Mouse (Mus musculus) gastrocnemius, postnatal 36 days (tissue): ENCODE data around the gene Pou6f1. TPM values are rescaled to one million over a fixed set of nuclear protein-coding genes. Genes with fewer than 3 reads are reported as not detected.
A peak's percentile ranks its signal among the peaks of the same experiment; 100 is the strongest.
"Not testable (repeated sequence)": the region's sequence is repeated elsewhere in the genome, so short reads cannot be mapped to it uniquely, and the experiment has no call there.

Experiments used
- DNase-seq, 2 experiments: peaks; one replicate each; pipeline ENCODE4 v3.0.0; 2022
- intact Hi-C: fragments of 180-260 bp; cut with DNase I; formaldehyde crosslinking; loops from one replicate; pipeline ENCODE4 v1.15.1; 2025
- total RNA-seq, 2 experiments: library from RNA; stranded (reverse); gene quantifications; 2 replicates each; pipeline ENCODE4 v1.2.3; 2021

Pou6f1 gene
- total RNA-seq, 2 experiments from 2014 or later = 10.4 to 14.1 TPM

DNA sequence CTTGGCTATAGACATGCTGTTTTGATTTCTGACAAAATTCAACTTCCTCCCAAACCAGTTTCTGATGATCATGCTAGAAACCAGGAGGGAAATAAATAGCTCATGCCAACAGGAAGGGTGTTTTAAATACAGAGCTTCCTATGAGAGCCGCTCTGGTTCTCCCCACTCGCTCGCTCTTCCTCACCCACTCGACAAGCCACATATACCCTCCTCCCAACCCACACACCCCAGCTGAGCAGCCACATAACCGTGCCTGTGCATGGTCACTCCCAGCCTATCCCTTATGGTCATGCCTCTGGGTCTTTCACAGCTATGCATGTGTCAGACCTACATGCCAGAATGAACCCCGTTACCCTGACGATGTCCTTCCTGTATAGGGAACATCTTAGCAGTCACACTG, 22.4 kb upstream of the Pou6f1 start:
- DNase-seq = no peak
- intact Hi-C loops = no loop called here

DNA sequence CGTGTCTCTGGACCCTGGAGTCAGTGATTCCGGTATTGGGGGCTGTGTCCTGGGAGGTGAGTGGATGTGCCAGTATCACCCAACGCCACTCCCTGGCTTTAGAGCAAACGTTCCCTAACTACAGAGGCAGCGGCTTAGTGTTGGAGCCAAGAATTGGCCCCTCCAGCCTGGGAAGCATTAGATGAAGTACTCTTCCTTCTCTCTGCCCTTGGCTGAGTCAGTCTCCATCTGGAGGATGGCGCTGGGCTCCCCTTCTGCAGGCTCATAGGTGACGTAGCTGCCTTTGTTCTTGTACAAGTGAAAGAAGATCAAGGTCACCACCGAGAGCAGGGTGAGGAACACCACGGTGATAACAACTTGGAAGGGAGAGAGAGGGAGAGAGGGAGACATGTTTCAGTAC, 21.9 kb upstream of the Pou6f1 start:
- intact Hi-C loops, DNase-seq: not testable (repeated sequence)

DNA sequence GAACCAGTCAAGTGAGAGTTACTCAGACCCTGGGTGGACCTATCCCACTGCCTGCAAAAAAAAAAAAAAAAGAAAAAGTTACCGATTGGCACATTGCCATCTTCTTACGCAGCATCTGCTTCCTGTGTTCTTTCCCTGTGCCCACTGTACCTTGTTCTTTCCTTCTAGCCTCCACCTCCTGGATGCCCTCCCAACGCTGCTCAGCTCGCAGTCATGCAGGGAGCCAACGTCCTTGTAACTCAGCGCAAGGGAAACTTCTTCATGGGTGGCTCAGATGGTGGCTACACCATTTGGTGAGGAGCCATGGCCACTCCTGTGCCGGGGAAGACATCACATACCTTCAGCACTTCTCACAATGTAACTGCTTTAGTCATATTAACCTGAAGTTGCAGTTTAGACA, 19.4 kb upstream of the Pou6f1 start:
- intact Hi-C loops = no loop called here
- DNase-seq = no peak

DNA sequence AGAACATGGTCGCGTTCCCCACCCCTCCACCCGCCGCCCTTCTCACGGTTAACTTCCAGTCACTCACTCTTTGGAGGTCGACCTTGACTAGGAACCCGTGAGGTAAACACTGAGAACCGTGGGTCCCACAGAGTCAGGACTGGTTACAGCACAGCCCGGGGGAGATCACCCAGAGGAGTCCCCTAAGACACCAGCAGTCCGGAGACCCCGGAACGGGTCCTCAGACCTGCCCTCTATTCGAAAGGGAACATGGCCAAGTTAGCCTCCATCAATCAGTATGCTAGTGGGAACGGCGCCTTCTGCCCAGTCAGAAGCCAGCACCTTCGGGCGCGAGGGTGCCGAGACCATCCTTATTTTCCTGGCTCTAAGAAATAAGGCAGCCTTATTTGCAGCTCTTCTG, 16.4 kb upstream of the Pou6f1 start:
- DNase-seq = no peak
- intact Hi-C loops = loop anchor here (2.0 kb wide), 1 partner anchor 21 kb away; the partner anchor contains the start of gene Smagp

DNA sequence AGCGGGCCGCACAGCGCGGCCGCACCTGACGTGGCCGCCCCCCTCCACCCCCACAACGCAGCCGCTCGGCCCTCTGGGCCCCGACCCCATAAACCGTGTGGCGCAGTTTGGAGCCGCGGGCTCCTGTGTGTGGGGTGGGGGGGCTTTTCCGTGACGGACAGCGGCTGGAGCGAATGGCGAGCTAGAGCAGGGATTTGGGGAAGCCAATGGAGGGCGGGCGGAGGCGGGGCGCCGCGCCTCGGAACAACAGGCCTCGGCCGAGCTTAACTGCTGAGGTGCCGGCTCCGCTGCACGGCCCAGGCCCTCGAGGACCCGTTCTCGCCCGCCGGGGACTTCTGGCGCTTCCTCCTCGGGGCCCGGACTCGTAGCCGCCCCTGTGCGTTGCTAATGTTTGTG, 16.0 kb upstream of the Pou6f1 start:
- DNase-seq = peak; percentile 88 to 89
- intact Hi-C loops = loop anchor here (2.0 kb wide), 1 partner anchor 21 kb away; the partner anchor contains the start of gene Smagp

DNA sequence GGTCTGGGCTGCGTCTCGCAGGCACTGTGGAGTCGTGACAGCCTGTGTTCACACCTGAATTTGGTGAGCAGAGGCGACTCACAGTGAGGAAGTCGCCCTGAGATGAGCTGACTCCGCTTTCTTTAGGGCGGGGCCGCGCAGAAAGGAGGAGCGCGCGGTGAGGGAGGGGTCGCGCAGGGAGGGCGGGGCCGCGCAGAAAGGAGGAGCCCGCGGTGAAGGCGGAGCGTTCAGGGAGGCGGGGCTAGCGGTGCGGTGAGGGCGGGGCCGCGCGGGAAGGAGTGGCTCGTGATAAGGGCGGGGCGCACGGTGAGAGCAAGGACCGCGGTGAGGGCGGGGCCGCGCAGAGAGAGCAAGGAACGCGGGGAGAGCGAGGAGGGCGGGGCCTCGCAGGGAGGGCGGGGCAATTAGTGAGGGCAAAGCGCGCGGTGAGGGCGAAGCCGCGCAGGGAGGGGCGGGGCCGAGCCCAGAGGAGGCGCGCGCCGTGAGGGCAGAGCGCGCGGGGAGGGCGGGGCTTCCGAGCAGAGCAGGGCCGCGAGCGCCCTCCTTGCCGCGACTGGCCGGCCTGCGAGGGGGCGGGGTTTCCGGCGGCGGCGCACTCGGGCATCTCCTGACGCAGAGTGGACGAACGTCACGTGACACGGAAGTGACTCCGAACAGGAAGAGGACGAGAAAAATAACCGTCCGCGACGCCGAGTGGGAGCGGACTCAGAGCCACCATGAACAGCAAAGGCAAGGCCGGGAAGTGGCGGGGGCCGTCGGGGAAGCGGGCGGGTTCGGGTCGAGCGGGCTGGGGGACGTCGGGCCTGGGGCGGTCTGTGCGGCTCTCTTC, 15.4 kb upstream of the Pou6f1 start, which contains the start of gene Dazap2:
Gene Dazap2 (plus strand): TSS at position 354 of the 829 bp plus-strand sequence.
- peak; percentile 98 for DNase-seq
- intact Hi-C loops = loop anchor here (5.0 kb wide), 2 partner anchors 67 to 148 kb away; partner anchors contain the start of gene Letmd1

DNA sequence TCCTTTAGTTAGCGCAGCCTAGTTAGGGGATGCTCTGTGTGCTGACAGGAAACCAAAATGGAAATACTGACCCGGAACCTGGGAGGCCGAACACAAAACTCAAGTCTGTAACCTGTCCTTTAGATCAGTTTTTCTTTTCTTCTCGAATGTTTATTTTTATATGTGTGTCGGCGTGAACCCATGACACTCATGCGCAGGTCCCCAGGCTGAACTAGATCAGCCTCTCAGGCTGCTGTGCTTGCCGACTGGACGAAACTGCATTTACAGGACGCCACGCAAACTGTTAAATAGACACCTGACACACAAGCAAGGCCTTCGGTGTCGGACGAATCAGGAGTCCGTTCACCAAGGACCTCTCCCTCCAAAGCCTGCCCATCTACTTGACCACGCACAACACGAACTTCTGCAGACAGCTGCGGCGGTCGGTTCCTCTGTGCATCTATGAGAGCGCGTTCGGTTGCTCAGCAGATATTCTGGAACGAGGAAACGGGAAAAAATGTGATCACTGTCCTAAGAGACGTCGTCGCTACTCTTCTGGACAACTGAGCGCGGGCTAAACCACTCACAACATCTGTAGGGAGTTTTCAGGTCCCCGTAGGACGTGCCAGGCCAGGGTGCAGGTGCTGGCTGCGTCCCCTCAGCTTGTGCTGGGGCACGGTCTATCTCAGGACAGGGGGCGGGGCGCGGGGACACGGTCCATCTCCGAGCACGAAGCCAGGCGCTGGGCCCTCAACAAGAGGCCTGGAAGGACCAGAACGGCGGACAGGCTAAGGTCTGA, 14.6 kb upstream of the Pou6f1 start:
- intact Hi-C loops = loop anchor here (5.0 kb wide), 2 partner anchors 68 to 147 kb away; partner anchors contain the start of gene Letmd1
- peak in 1 of 2 experiments; percentile 74 for DNase-seq

DNA sequence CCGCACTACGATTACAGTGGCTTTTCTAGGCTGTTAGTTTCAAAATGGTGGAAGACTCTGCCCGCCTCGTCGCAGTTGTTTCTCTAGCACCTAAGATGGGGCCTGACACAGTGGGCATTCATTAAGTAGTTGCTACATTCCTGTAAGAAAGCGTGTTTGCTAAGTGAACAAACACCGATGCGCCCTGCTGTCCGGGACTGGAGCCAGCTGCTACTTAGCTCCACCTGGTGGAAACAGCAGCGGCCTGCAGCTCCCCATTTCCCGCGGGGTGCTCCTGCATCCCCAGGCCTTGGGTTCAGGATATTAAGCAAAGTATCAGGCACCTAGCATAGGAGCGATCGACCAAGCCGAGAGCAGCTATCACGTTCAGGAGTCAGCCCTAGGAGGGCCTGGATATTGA, 13.8 kb upstream of the Pou6f1 start:
- peak; percentile 72 to 78 for DNase-seq
- intact Hi-C loops = loop anchor here (2.0 to 5.0 kb wide), 3 partner anchors 69 to 146 kb away; partner anchors contain the start of gene Letmd1

DNA sequence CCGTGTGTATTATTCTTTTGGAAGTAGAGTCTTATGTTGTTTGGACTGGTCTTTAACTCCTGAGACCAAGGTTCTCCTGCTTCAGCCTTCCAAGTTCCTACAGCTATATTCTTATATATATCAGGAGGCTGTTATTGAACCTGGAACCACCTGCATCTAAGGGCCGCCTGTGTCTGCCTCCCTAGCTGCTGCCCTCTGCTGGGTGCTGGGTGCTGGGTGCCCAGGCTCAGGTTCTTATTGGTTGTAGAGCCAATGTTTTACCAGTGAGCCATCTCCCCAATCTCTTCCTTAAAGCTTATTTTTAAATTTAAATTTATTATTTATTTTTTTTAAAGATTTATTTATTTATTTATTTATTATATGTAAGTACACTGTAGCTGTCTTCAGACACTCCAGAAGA, 12.6 kb upstream of the Pou6f1 start:
- intact Hi-C loops = loop anchor here (2.0 to 5.0 kb wide), 3 partner anchors 70 to 145 kb away; partner anchors contain the start of gene Letmd1
- DNase-seq = no peak

DNA sequence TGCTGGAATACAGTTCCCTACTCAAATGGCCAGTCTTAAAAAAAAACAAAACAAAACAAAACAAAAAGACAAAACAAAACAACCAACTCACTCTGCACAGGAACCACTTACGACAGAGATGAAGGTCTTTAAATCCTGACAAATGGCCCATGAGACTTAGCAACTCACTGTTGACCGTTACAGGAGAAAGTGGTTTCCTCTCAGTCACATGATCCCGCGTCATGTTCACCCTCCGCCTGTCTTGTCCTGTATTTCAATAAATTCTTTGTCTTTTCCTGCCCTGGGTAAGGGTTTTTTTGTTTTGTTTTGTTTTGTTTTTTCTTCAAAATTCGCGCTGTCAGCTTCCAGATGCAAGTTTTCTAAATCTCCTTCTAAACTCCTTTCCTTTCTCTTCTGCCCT, 12.2 kb upstream of the Pou6f1 start:
- intact Hi-C loops = loop anchor here (2.0 to 5.0 kb wide), 3 partner anchors 70 to 145 kb away; partner anchors contain the start of gene Letmd1
- DNase-seq = no peak

DNA sequence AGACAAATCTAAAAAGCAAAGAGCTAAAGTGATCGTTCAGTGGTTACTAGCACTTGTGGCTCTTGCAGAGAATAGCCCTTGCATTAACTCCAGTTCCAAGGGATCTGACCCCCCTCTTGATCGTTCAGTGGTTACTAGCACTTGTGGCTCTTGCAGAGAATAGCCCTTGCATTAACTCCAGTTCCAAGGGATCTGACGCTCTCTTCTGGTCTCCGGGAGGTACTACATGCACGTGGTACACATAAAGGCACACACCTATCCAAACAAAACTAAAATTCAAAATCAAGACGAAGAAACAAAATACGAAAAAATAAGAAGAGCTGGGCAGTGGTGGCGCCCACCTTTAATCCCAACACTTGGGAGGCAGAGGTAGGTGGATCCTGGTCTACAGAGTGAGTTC, 6.9 kb upstream of the Pou6f1 start:
- intact Hi-C loops, DNase-seq: not testable (repeated sequence)

DNA sequence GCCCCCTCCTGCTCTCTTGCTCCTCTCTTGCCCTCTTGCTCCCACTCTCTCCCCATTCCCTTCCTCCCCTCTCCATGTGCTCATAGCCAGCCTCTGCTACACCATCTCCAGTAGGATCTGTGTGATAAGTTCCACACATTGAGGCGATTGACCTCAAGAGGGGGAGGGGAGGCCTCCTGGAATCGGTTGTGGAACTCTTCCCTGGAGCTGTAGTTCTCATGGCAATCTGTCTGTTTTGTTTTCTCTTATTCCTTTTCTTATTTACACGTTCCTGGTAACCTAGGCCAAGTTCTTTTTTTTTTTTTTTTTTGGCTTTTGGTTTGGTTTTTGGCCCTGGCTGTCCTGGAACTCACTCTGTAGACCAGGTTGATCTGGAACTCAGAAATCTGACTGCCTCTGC, 1.9 kb upstream of the Pou6f1 start:
- no peak for DNase-seq
- intact Hi-C loops = loop anchor here (5.0 kb wide), 1 partner anchor 49 kb away; the partner anchor contains the start of gene Tfcp2

DNA sequence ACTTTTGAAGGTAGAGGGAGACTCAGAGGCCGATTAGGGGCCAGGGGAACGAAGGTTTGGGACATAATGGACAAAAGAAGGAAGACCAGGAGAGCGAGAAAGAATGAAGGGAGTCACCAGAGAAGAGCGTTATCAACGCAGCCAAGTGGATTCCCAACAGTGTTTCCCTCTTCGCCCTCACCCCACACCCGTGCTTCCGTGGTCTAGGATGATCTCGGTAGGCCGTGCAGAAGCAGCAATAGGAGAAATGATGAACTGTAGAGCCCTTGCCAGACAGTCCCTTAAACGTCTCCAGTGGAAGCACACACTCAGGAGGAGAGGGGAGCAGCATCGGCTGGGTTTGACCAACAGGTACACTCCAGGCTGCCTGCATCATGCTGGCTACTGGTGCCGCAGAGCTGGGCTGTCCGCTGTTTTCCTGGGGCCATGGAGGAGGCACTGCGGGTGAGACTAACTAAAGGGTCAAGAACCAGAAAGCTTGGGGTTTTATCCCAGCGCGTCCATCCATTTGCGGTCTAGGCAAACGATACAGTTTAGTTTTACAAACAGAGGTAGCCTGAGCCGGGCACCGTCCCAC, 1.0 kb upstream of the Pou6f1 start:
- no peak for DNase-seq
- intact Hi-C loops = loop anchor here (5.0 kb wide), 1 partner anchor 48 kb away; the partner anchor contains the start of gene Tfcp2

DNA sequence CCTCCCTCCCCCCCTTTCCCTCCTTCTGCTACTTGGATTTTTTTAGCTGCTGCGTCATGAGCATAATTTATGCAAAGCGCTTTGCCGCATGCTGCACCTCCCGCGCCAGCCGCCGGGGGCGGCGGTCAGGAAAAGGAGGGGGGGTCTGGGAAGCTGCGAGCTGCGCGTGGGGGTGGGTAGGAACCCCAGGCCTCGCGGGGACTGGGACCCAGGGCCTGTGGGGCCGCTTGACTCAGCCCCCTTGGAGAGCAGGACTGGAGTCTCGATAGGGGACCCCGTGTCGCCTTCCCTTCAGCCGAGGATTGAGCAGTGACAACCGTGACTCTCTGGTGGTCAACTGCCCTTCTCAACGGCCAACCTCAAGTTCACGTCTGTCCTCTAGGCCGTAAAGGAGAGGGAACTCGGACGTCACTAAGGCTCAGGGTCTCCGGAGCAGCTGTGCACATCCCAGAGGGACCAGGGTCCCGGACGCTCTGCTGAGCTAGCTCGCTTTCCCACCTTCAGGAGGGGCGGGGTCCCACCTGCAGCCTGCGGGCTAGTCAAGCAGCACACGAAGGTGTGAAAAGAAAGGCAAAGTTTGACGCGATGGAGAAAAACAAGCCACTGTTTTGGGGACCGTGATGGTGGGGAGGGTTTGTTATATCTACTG, 387 bp upstream of the Pou6f1 start:
- peak; percentile 56 to 61 for DNase-seq
- intact Hi-C loops = loop anchor here (5.0 kb wide), 1 partner anchor 48 kb away; the partner anchor contains the start of gene Tfcp2

DNA sequence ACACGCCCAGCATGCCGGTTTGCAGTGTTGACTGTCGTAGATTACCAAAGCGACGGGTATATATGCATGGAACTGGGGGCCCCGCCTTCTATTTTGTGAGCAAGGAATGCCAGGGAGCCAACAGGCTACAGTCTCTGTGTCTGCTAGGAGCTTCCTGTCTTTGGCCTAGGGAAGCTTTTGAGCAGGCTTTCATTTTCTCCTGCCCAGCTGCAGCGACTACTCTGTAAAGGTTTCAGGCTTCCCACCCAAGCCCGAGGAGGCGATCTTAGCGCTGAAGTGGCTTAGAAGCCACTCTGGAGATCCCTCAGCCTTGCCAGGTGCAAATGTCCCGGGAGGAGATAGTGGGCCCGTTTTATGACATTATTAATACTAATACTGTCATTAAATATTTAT, 905 bp downstream of the Pou6f1 start:
- peak in 1 of 2 experiments; percentile 39 for DNase-seq
- intact Hi-C loops = no loop called here

DNA sequence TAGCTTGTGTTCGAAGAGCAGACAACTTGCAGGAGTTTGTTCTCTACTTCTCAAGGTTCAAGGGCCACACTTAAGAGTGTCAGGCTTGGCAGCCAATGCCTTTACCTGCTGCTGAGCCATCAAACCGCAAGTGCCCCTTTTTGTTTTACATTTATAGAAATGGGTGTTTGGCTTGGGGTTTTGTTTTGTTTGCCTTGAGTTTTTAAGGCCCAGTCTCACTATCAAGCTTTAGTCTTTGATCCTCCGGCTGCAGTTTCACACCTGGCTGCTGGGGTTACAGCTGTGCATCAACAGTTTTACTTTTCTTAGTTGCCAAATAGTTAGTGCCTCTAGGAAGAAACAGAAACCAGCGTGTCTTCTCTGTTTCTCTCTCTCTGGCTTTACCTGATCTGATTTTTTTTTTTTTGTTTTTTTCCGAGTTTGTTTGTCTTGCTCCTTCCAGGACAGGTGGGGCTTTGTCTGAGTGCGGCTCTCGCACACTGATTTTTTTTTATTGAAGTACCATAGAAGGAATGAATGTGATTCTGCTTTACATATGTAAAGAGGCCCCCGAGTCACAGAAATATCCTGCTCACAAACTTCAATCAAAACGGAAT, 1.4 kb downstream of the Pou6f1 start:
- intact Hi-C loops = no loop called here

DNA sequence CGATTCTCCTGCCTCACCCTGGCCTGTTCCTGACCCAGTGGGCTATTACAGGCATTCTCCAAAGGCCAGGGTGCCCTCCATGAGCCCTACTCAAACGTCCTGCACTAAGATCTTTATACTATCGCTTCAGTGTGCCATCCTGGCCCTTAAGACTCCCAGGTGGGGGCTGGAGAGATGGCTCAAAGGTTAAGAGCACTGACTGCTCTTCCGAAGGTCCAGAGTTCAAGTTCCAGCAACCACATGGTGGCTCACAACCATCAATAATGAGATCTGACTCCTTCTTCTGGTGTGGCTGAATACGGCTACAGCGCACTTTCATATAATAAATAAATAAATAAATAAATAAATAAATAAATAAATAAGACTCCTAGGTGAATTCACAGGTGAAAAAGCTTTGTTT, 7.0 kb downstream of the Pou6f1 start:
- no peak for DNase-seq
- intact Hi-C loops = no loop called here

More for the DNA sequence above, 1.4 kb downstream of the Pou6f1 start:
- no peak for DNase-seq

DNA sequence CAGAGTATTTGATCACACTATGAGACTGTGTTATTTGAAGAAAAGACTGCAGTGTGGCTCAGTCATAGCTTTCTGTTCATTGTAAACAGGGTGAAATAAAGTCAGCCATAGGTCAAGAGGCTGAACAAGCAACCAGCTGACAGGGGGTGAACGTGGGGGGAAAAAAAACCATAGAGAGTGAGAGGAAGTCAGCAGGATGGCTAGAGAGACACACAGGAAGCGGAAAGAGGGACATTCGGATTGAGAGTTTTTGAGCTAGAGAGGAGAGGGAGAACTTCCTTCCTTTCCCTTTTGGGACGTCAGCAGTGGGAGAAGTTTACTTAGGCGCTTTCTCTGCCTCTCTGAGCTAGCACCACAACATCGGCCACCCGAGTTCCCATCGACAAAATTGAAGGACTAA, 9.3 kb downstream of the Pou6f1 start:
- no peak for DNase-seq
- intact Hi-C loops = no loop called here

DNA sequence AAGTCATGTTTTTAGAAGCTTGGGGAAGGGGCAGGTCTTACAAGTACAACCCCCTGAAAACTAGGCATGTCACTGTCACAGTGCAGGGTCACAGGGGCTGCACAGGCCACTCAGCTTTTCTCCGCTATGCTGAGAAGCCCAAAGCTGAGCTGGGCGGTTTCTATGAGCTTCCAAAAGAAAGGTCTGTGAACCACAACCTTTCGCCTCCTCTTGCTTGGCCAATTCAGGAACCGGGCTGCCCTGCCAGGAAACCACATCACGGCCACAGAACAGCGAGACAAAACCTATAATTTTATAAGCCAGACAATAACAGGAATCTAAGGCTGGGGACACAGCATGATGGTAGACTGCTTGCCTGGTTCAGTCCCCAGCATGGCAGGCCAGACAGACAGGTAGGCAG, 11.5 kb downstream of the Pou6f1 start:
- intact Hi-C loops = no loop called here
- no peak for DNase-seq

DNA sequence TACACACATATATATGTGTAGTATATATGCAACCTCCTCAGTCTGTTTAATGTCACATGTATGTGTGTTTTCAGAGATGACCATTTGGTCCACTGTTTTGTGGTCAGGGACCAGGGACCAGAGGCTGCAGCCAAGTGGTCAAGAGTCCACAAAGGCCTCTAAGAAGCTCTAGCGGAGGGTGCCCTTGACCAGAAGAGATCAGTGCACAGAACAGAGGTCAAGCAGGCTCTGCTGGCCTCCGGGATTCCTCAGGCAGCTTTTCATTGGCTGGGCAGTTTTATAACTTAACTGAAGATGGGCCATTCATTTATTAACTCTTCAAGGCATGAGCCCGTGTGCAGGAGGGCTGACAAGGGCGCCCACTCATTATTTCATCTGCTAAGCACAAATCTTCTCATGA, 12.6 kb downstream of the Pou6f1 start:
- DNase-seq = no peak
- intact Hi-C loops = no loop called here
